Mouse (Mus musculus) myocyte (in vitro differentiated cells): ENCODE results near the gene Adamts14.

Experiments
- E2F4 ChIP-seq: IDR thresholded peaks from one replicate; pipeline ENCODE4 v1.6.1; 2011; ENCODE audit warnings: mild to moderate bottlenecking, control low read depth, moderate library complexity; ENCODE audit not compliant: insufficient read depth
- POLR2A ChIP-seq: IDR thresholded peaks from one replicate; pipeline ENCODE4 v1.6.1; 2011; ENCODE audit warnings: low read depth, mild to moderate bottlenecking, control low read depth, moderate library complexity; ENCODE audit not compliant: insufficient read length
- REST ChIP-seq: IDR thresholded peaks from one replicate; pipeline ENCODE4 v1.6.1; 2011; ENCODE audit warnings: mild to moderate bottlenecking, control low read depth, moderate library complexity; ENCODE audit not compliant: insufficient read depth, insufficient read length

- no peak for TF ChIP-seq REST
- no peak for TF ChIP-seq POLR2A
- no peak for TF ChIP-seq E2F4
Observed at GRCm38 (mm10) chr10:61203930-61204329, 69.3 kb downstream of the Adamts14 start.
